8 mouse cellular contexts compared by ENCODE assay signal in genomic region chr3:130691596-130692170, GRCm38 (mm10). TPM values are rescaled to one million over a fixed set of nuclear protein-coding genes. Genes with fewer than 3 reads are reported as not detected.
DNase-seq lines count a peak whose midpoint lies in the region; ATAC-seq lines count a peak whose summit lies in the region.

No protein-coding gene starts in this region.

- H3K27me3 ChIP-seq in lung, embryonic 16.5 days (ENCODE audit: control insufficient read depth, insufficient read depth, low read depth, low read length), result no peaks in the 10 kb centered on the region
- H3K27me3 ChIP-seq in forebrain, embryonic 13.5 days, result no peaks in the 10 kb centered on the region
- H3K27me3 ChIP-seq in limb, embryonic 15.5 days, result no peaks in the 10 kb centered on the region
- H3K27me3 ChIP-seq in stomach, embryonic 14.5 days (ENCODE audit: control insufficient read depth, insufficient read depth, low read length), result no peaks in the 10 kb centered on the region

- intact Hi-C loops in left cerebral cortex, postnatal 10 days (cut with DNase I), result loop anchor here (5.0 to 10.0 kb wide), 3 partner anchors 84 to 697 kb away; no protein-coding TSS in a partner anchor

- H3K4me1 ChIP-seq in lung, embryonic 16.5 days (replicated peaks; ENCODE audit: control insufficient read depth, insufficient read depth, low read length), result peaks cover 9% of the 10 kb centered on the region
- H3K4me1 ChIP-seq in forebrain, embryonic 13.5 days, result peaks cover 2% of the 10 kb centered on the region; the same call in 1 of the 2 replicates
- H3K4me1 ChIP-seq in limb, embryonic 15.5 days, result peaks cover 7% of the 10 kb centered on the region; the same call in 1 of the 2 replicates
- H3K4me1 ChIP-seq in stomach, embryonic 14.5 days (ENCODE audit: control insufficient read depth, insufficient read depth, low read length), result peaks cover 9% of the 10 kb centered on the region; the same call in 1 of the 2 replicates

- DNase-seq in lung, postnatal 4 days, result no peak
- DNase-seq in left cerebral cortex, postnatal 10 days (ENCODE audit: extremely low spot score in 1 of 2, low spot score in 2 of 2), result no peak
- DNase-seq in urinary bladder, postnatal 14 days (ENCODE audit: low spot score), result no peak
- no peak for DNase-seq in urinary bladder, postnatal 10 days (ENCODE audit: low spot score)

- H3K4me2 ChIP-seq in lung, embryonic 16.5 days (ENCODE audit: low read depth, low read length), result peak overlapping the region; percentile 68
- peak overlapping the region; percentile 62 for H3K4me2 ChIP-seq in forebrain, embryonic 13.5 days
- H3K4me2 ChIP-seq in limb, embryonic 15.5 days, result peak overlapping the region; percentile 50
- peak overlapping the region; percentile 57 for H3K4me2 ChIP-seq in stomach, embryonic 14.5 days (replicated peaks; ENCODE audit: low read depth, low read length)

- peaks cover 13% of the 10 kb centered on the region for H3K36me3 ChIP-seq in lung, embryonic 16.5 days (ENCODE audit: control insufficient read depth, insufficient read depth, low read length)
- peaks cover 20% of the 10 kb centered on the region for H3K36me3 ChIP-seq in forebrain, embryonic 13.5 days (ENCODE audit: poor library complexity, severe bottlenecking)
- H3K36me3 ChIP-seq in limb, embryonic 15.5 days, result peaks cover 24% of the 10 kb centered on the region
- peaks cover 12% of the 10 kb centered on the region for H3K36me3 ChIP-seq in stomach, embryonic 14.5 days (ENCODE audit: control insufficient read depth, insufficient read depth, low read length)

- H3K9ac ChIP-seq in lung, embryonic 16.5 days (ENCODE audit: low read length), result peak overlapping the region; percentile 62
- H3K9ac ChIP-seq in forebrain, embryonic 13.5 days, result peak overlapping the region; percentile 55; the same call in 1 of the 2 replicates
- peak overlapping the region; percentile 31; the same call in 1 of the 2 replicates for H3K9ac ChIP-seq in limb, embryonic 15.5 days
- H3K9ac ChIP-seq in stomach, embryonic 14.5 days (replicated peaks; ENCODE audit: low read depth, low read length), result no peak overlapping the region

- H3K9me3 ChIP-seq in lung, embryonic 16.5 days (ENCODE audit: control insufficient read depth, low read length), result no peaks in the 10 kb centered on the region
- H3K9me3 ChIP-seq in forebrain, embryonic 13.5 days (replicated peaks), result no peaks in the 10 kb centered on the region
- H3K9me3 ChIP-seq in limb, embryonic 15.5 days, result no peaks in the 10 kb centered on the region
- H3K9me3 ChIP-seq in stomach, embryonic 14.5 days (ENCODE audit: control insufficient read depth, low read depth, low read length), result no peaks in the 10 kb centered on the region

- peak; percentile 21; the same call in 1 of the 2 replicates for ATAC-seq in lung, embryonic 16.5 days (ENCODE audit: low read depth)
- peak; percentile 25; the same call in 1 of the 2 replicates for ATAC-seq in forebrain, embryonic 13.5 days
- ATAC-seq in limb, embryonic 15.5 days (ENCODE audit: insufficient number of reproducible peaks, low FRiP score, low TSS enrichment, low read depth), result no peak
- ATAC-seq in stomach, embryonic 14.5 days (ENCODE audit: insufficient number of reproducible peaks, insufficient read depth, low FRiP score, low read depth), result no peak

- 28% methylated on average over 12 of the region's 12 CpGs for whole genome bisulfite sequencing in lung, embryonic 16.5 days
- 53% methylated on average over 12 of the region's 12 CpGs for WGBS in forebrain, embryonic 13.5 days
- WGBS in limb, embryonic 15.5 days, result 35% methylated on average over 12 of the region's 12 CpGs
- WGBS in stomach, embryonic 14.5 days, result 40% methylated on average over 12 of the region's 12 CpGs

- H3K4me3 ChIP-seq in lung, embryonic 16.5 days (ENCODE audit: low read length), result peak overlapping the region; percentile 50
- H3K4me3 ChIP-seq in forebrain, embryonic 13.5 days, result peak overlapping the region; percentile 35
- H3K4me3 ChIP-seq in limb, embryonic 15.5 days, result peak overlapping the region; percentile 31
- peak overlapping the region; percentile 28 for H3K4me3 ChIP-seq in stomach, embryonic 14.5 days (ENCODE audit: low read depth, low read length)

- H3K27ac ChIP-seq in lung, embryonic 16.5 days (ENCODE audit: low read length), result peak overlapping the region; percentile 73
- H3K27ac ChIP-seq in forebrain, embryonic 13.5 days, result no peak overlapping the region
- H3K27ac ChIP-seq in limb, embryonic 15.5 days, result 0 out of 2 replicates have a peak overlapping the region, but pooled peaks have one; percentile 69
- no peak overlapping the region for H3K27ac ChIP-seq in stomach, embryonic 14.5 days (ENCODE audit: low read length)

RNA-seq across cellular contexts. Expression of gene Ostc, which starts 17.6 kb away (rescaled TPM):
- polyA plus RNA-seq in lung, embryonic 16.5 days (2015; fragmentation: Nextera tagmentation; extraction: Ambion mirVana), result 351 and 390 TPM in 2 replicates
- 281 and 290 TPM in 2 replicates for polyA plus RNA-seq in forebrain, embryonic 13.5 days (2015; fragmentation: Nextera tagmentation; extraction: Ambion mirVana)
- 443 and 460 TPM in 2 replicates for polyA plus RNA-seq in limb, embryonic 15.5 days (2015; fragmentation: Nextera tagmentation; extraction: Ambion mirVana)
- polyA plus RNA-seq in stomach, embryonic 14.5 days (2014; fragmentation: Nextera tagmentation; extraction: Ambion mirVana), result 374 and 385 TPM in 2 replicates
- total RNA-seq in left cerebral cortex, postnatal 10 days (2021), result 10 to 100 TPM; 70.3 to 75.6 TPM

RNA-seq across cellular contexts. Expression of gene Rpl34, which starts 38.5 kb away (rescaled TPM):
- polyA plus RNA-seq in lung, embryonic 16.5 days (2015; fragmentation: Nextera tagmentation; extraction: Ambion mirVana), result 840 and 884 TPM in 2 replicates
- polyA plus RNA-seq in forebrain, embryonic 13.5 days (2015; fragmentation: Nextera tagmentation; extraction: Ambion mirVana), result 732 and 770 TPM in 2 replicates
- 695 and 892 TPM in 2 replicates for polyA plus RNA-seq in limb, embryonic 15.5 days (2015; fragmentation: Nextera tagmentation; extraction: Ambion mirVana)
- polyA plus RNA-seq in stomach, embryonic 14.5 days (2014; fragmentation: Nextera tagmentation; extraction: Ambion mirVana), result 1,021 and 1,133 TPM in 2 replicates
- total RNA-seq in left cerebral cortex, postnatal 10 days (2021), result 100 to 1,000 TPM; 368 to 394 TPM

Comparison
In these comparisons a context has a peak if more than half of its experiments do, and no peak if none do; other contexts are left out.
1. ATAC-seq: peak in lung, embryonic 16.5 days (single experiment) and forebrain, embryonic 13.5 days (single experiment); none in limb, embryonic 15.5 days (single experiment) and stomach, embryonic 14.5 days (single experiment).
2. H3K27ac ChIP-seq: peak in lung, embryonic 16.5 days (single experiment) and limb, embryonic 15.5 days (single experiment); none in forebrain, embryonic 13.5 days (single experiment) and stomach, embryonic 14.5 days (single experiment).
3. Peak in every context shown above with its lines, with median percentiles within 50 percentile points of each other: H3K4me2 ChIP-seq and H3K4me3 ChIP-seq.